Mouse (Mus musculus): ENCODE data around the gene Cdc27. TPM values are rescaled to one million over a fixed set of nuclear protein-coding genes. Genes with fewer than 3 reads are reported as not detected.

Cdc27 gene
- polyA plus RNA-seq, 1 experiment: 25.9 TPM

DNA sequence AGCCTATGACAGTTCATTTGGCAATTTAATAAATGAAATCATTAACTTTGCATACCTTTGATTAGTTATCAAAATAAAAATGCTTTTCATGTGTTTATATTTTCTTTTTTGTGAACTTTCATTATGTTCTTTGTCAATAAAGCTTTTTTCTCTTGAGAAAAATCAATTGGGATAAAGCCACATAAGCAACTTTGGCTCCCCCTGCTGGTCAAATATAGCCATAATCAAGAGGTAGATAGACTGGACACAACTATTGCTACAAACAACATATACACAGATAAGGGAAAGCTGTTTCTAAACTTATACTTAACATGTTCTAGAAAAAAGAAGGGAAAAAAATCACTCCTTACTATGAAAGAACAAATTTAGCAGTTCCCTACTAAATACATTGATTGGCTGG, 88.9 kb downstream of the Cdc27 start:
- H3K27ac ChIP-seq (ENCODE audit: insufficient read depth, low read depth, low read length): no peak overlapping the region
- no peak for TF ChIP-seq POLR2A (IDR thresholded peaks at IDR 0.05; ENCODE audit: borderline replicate concordance, low read depth, low read length)
- TF ChIP-seq CTCF (IDR thresholded peaks at IDR 0.05; ENCODE audit: low read depth, low read length): no peak
- no peak overlapping the region for H3K4me3 ChIP-seq (ENCODE audit: insufficient read depth, low read length)
- no peaks in the 10 kb centered on the region; the same call in 1 of the 2 replicates for H3K4me1 ChIP-seq (ENCODE audit: control insufficient read depth, insufficient read depth, low read length)

DNA sequence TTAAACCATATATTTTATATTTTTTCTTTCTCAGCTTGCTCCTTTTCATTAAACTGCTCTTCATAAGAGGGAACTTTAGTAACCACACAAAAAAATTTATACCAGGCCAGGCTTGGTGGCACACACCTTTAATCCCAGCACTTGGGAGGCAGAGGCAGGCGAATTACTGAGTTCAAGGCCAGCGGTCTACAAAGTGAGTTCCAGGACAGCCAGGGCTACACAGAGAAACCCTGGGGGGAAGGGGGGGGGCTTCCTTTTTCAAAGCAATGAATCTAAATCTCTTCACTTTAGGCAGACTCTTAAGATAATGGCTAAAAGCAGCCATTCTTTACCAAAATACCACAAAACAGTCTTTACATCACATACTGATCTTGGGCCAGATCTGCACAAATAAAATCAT, 90.7 kb downstream of the Cdc27 start:
- H3K27ac ChIP-seq (ENCODE audit: insufficient read depth, low read depth, low read length): no peak overlapping the region
- H3K4me3 ChIP-seq (ENCODE audit: insufficient read depth, low read length): no peak overlapping the region
- TF ChIP-seq CTCF (IDR thresholded peaks at IDR 0.05; ENCODE audit: low read depth, low read length) (no peak), POLR2A (IDR thresholded peaks at IDR 0.05; ENCODE audit: borderline replicate concordance, low read depth, low read length) (no peak)
- H3K4me1 ChIP-seq (ENCODE audit: control insufficient read depth, insufficient read depth, low read length): no peaks in the 10 kb centered on the region

DNA sequence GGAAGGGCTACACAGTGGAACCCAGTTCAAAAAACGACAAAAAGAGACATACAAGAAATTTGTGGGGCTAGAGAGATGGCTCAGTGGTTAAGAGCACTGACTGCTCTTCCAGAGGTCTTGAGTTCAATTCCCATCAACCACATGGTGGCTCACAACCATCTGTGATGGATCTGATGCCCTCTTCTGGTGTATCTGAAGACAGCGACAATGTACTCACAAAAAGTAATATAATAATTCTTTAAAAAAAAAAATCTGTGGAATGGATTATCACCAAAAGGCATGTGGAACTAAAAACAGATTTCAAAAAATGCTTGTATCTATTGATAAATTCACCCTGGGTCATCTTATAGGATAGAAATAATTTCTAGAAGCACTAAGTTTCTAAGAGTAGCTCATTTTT, 91.9 kb downstream of the Cdc27 start:
- Histone ChIP-seq H3K27ac (ENCODE audit: insufficient read depth, low read depth, low read length) (no peak overlapping the region), H3K4me3 (ENCODE audit: insufficient read depth, low read length) (no peak overlapping the region), H3K4me1 (ENCODE audit: control insufficient read depth, insufficient read depth, low read length) (no peaks in the 10 kb centered on the region)
- TF ChIP-seq POLR2A (IDR thresholded peaks at IDR 0.05; ENCODE audit: borderline replicate concordance, low read depth, low read length) (no peak), CTCF (IDR thresholded peaks at IDR 0.05; ENCODE audit: low read depth, low read length) (no peak)

Other genes starting within 250 kb of the Cdc27 start
- gene Kansl1, start 81.8 kb downstream of the Cdc27 start, polyA plus RNA-seq (2012; ENCODE audit: insufficient read depth, insufficient read length, missing spikeins): 37.4 and 37.9 TPM in 2 replicates
- not detected in 2 replicates for gene Myl4, start within 50 bp of the Cdc27 start, polyA plus RNA-seq (2012; ENCODE audit: insufficient read depth, insufficient read length, missing spikeins)
- 2.4 and 2.7 TPM in 2 replicates for gene Itgb3, start 57.4 kb upstream of the Cdc27 start, polyA plus RNA-seq (2012; ENCODE audit: insufficient read depth, insufficient read length, missing spikeins)
- gene Gm11639, start 135.1 kb upstream of the Cdc27 start, polyA plus RNA-seq (2012; ENCODE audit: insufficient read depth, insufficient read length, missing spikeins): not detected in 2 replicates